In the genomic region with DNA sequence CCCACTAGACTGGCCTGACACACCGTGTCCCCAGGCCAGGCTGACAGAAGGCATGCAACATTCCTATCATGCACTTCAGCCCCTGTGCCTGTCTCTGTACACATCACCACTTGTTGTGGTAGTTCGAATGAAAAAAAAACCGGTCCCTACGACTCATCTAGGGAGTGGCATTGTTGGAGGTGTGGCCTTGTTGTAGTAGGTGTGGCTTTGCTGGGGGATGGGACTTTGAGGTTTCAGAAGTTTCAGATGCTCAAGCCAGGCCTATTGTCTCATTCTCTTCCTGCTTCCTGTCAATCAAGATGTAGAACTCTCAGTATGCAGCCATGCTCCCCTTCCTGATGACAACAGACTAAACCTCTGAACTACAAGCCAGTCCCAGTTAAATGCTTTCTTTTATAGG, we compare ENCODE assay signal across 28 mouse cellular contexts.
DNase-seq lines count a peak whose midpoint lies in the region; ATAC-seq and TF ChIP-seq lines count a peak whose summit lies in the region.
"Had no signal": no experiment of that assay in that cellular context is flagged by ENCODE, and none has a peak within 500 bp of the region (broad histone marks: within the 10 kb centered on the region; RNA-seq: fewer than 3 reads in every experiment).

No protein-coding gene starts in this region.

- H3K9me3 ChIP-seq in kidney, postnatal 0 days (replicated peaks; ENCODE audit: low read length), result no peaks in the 10 kb centered on the region
- H3K9me3 ChIP-seq in liver, postnatal 0 days (ENCODE audit: low read length), result no peaks in the 10 kb centered on the region
- H3K9me3 ChIP-seq in heart, embryonic 10.5 days, result no peaks in the 10 kb centered on the region
- H3K9me3 ChIP-seq: forebrain, embryonic 12.5 days; hindbrain, embryonic 13.5 days; midbrain, embryonic 10.5 days; midbrain, embryonic 15.5 days had no signal

- DNase-seq in kidney, postnatal 0 days (ENCODE audit: low spot score), result no peak
- no peak for DNase-seq in kidney, adult 9 months
- peak; percentile 17 for DNase-seq in 416B (ENCODE audit: low read depth)
- peak; percentile 66 for DNase-seq in R1 (ENCODE audit: low read depth, low spot score)
- DNase-seq in liver, postnatal 0 days, result no peak
- DNase-seq in testis, postnatal 14 days (ENCODE audit: low spot score), result no peak
- no peak for DNase-seq in heart, embryonic 10.5 days (ENCODE audit: low spot score)
- DNase-seq: adrenal gland, postnatal 25 days; cerebellum, adult 18-20 months; cerebellum, postnatal 10 days; forebrain, postnatal 0 days; heart, postnatal 4 days; kidney, adult 8-10 months; kidney, postnatal 14 days; layer of hippocampus, adult 9-11 months; lung, embryonic 14.5 days; lung, postnatal 14 days; right cerebral cortex, adult 18-20 months; spleen, adult 18-20 months; thymus, adult 18-20 months; thymus, postnatal 25 days had no signal

- no peak for TF ChIP-seq EP300 in liver, postnatal 0 days (IDR thresholded peaks at IDR 0.05; ENCODE audit: low read depth)

- no peak overlapping the region for H3K4me2 ChIP-seq in kidney, postnatal 0 days (ENCODE audit: low read length)
- no peak overlapping the region for H3K4me2 ChIP-seq in liver, postnatal 0 days (ENCODE audit: low read depth, low read length)
- H3K4me2 ChIP-seq: forebrain, embryonic 12.5 days; heart, embryonic 11.5 days; hindbrain, embryonic 13.5 days; lung, embryonic 14.5 days; midbrain, embryonic 15.5 days had no signal

- WGBS in kidney, postnatal 0 days, result 70% methylated on average over 4 of the region's 4 CpGs
- 59% methylated on average over 4 of the region's 4 CpGs for WGBS in liver, postnatal 0 days (ENCODE audit: insufficient replicate concordance)
- WGBS in heart, embryonic 10.5 days, result 59% methylated on average over 4 of the region's 4 CpGs

- H3K36me3 ChIP-seq in kidney, postnatal 0 days (ENCODE audit: insufficient read depth, low read length), result no peaks in the 10 kb centered on the region
- H3K36me3 ChIP-seq in liver, postnatal 0 days (replicated peaks; ENCODE audit: insufficient read depth, low read length), result no peaks in the 10 kb centered on the region
- H3K36me3 ChIP-seq in heart, embryonic 10.5 days, result no peaks in the 10 kb centered on the region
- H3K36me3 ChIP-seq: forebrain, embryonic 12.5 days; hindbrain, embryonic 13.5 days; midbrain, embryonic 10.5 days; midbrain, embryonic 15.5 days had no signal

- H3K4me1 ChIP-seq in kidney, postnatal 0 days (replicated peaks; ENCODE audit: insufficient read depth, low read length), result 0 out of 2 replicates have a peak, but pooled peaks cover 2% of the 10 kb centered on the region
- H3K4me1 ChIP-seq in liver, postnatal 0 days (ENCODE audit: insufficient read depth), result no peaks in the 10 kb centered on the region
- peaks cover 9% of the 10 kb centered on the region; the same call in 1 of the 2 replicates for H3K4me1 ChIP-seq in heart, embryonic 10.5 days

- no peak for TF ChIP-seq CTCF in kidney, postnatal 0 days (IDR thresholded peaks at IDR 0.05; ENCODE audit: low read depth)
- TF ChIP-seq CTCF in liver, postnatal 0 days (IDR thresholded peaks at IDR 0.05; ENCODE audit: low read depth), result no peak

- no peak overlapping the region for H3K27ac ChIP-seq in kidney, postnatal 0 days
- no peak overlapping the region for H3K27ac ChIP-seq in liver, postnatal 0 days (ENCODE audit: low read depth)
- no peak overlapping the region for H3K27ac ChIP-seq in heart, embryonic 10.5 days
- H3K27ac ChIP-seq: forebrain, embryonic 12.5 days; hindbrain, embryonic 13.5 days; midbrain, embryonic 10.5 days; midbrain, embryonic 15.5 days had no signal

- no peak overlapping the region for H3K9ac ChIP-seq in kidney, postnatal 0 days (ENCODE audit: low read depth, low read length)
- H3K9ac ChIP-seq in liver, postnatal 0 days (replicated peaks), result no peak overlapping the region
- H3K9ac ChIP-seq: forebrain, embryonic 12.5 days; forebrain, postnatal 0 days; hindbrain, embryonic 13.5 days; lung, embryonic 14.5 days; midbrain, embryonic 15.5 days had no signal

- 0 out of 2 replicates have a peak, but pooled peaks have one; percentile 21 for ATAC-seq in kidney, postnatal 0 days (replicated peaks; ENCODE audit: low FRiP score, low read depth)
- ATAC-seq in liver, postnatal 0 days, result peak; percentile 51; the same call in 1 of the 2 replicates
- no peak for ATAC-seq in cerebellum, adult (ENCODE audit: insufficient number of reproducible peaks, low FRiP score, low TSS enrichment)
- ATAC-seq: forebrain, postnatal 0 days; inflammation-experienced regulatory T-cells, adult 6 months; midbrain, embryonic 15.5 days had no signal

- H3K4me3 ChIP-seq in kidney, postnatal 0 days (replicated peaks; ENCODE audit: low read depth, low read length), result no peak overlapping the region
- H3K4me3 ChIP-seq in liver, postnatal 0 days (ENCODE audit: low read depth, low read length), result no peak overlapping the region
- H3K4me3 ChIP-seq in heart, embryonic 10.5 days, result no peak overlapping the region
- H3K4me3 ChIP-seq: forebrain, embryonic 12.5 days; hindbrain, embryonic 13.5 days; midbrain, embryonic 10.5 days; midbrain, embryonic 15.5 days had no signal

- H3K27me3 ChIP-seq in kidney, postnatal 0 days (ENCODE audit: insufficient read depth, low read length), result no peaks in the 10 kb centered on the region
- H3K27me3 ChIP-seq in liver, postnatal 0 days (ENCODE audit: insufficient read depth, low read length), result no peaks in the 10 kb centered on the region
- H3K27me3 ChIP-seq in heart, embryonic 10.5 days (ENCODE audit: insufficient read depth, poor library complexity, severe bottlenecking), result no peaks in the 10 kb centered on the region
- H3K27me3 ChIP-seq: forebrain, embryonic 12.5 days; hindbrain, embryonic 13.5 days; midbrain, embryonic 15.5 days had no signal

Comparison
In these comparisons a context has a peak if more than half of its experiments do, and no peak if none do; other contexts are left out.
1. DNase-seq: peak in 416B (single experiment) and R1 (single experiment); none in kidney, postnatal 0 days (single experiment), kidney, adult 9 months (single experiment), liver, postnatal 0 days (single experiment), testis, postnatal 14 days (single experiment) and heart, embryonic 10.5 days (single experiment).